Mouse (Mus musculus) adrenal gland, adult 8-10 months (tissue): Measurements from ENCODE around the gene Ern1. TPM values are rescaled to one million over a fixed set of nuclear protein-coding genes. Genes with fewer than 3 reads are reported as not detected.
A peak's percentile ranks its signal among the peaks of the same experiment; 100 is the strongest.
"Not testable (repeated sequence)": the region's sequence is repeated elsewhere in the genome, so short reads cannot be mapped to it uniquely, and the experiment has no call there.

ENCODE experiments used
- DNase-seq: peaks from one replicate; pipeline ENCODE4 v3.0.0; 2022
- total RNA-seq, 4 experiments: library from RNA; stranded (reverse); gene quantifications; 2 replicates each; pipeline ENCODE4 v1.2.4; 2022

Gene Ern1
- total RNA-seq, 4 experiments from 2014 or later: 171 to 211 (median 198) TPM

GRCm38 (mm10) chr11:106480530-106480885 lies 7.1 kb downstream of the Ern1 start:
- DNase-seq: no peak

DNA sequence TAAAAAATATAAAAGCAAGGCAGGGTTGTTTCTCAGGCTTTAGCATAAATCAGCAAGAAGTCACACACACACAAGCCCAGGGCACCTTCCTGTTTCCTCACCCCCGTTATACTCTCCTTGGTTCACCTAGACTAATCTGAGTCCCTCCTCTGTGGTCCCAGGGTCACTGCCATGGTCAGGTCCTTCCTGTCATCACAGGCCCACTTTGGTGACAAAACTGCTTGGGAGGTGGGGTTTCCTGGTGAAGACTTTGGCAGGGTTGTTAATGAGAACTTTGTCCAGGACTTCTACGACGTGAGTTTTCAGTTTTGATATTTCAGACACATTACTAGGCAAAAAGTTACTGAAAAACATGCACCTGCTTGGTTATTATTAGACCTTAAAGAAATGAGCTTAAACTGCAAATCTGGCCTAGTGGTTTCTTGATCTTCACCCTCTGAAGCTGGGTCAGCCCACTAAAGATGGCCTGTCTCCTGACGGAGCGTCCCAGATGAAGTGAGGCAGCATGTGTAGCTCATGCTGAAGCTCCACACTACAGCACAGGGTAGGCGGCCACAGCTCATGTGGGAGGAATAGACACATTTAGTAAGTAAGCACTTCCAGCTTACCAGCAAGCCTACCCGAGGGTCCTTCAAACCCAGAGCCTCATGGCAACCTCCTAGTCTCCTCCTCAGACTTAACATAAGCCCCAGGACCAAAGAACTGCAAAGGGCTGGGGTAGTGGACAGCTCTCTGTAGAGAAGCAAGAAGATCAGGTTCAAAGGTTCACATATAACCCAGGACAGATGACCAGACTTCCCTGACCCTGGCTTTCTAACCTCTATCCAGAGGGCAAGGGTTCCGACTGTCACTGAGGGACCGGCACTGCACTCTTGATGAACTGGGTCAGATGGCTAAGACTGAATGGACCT lies 7.8 kb downstream of the Ern1 start:
- no peak for DNase-seq

DNA sequence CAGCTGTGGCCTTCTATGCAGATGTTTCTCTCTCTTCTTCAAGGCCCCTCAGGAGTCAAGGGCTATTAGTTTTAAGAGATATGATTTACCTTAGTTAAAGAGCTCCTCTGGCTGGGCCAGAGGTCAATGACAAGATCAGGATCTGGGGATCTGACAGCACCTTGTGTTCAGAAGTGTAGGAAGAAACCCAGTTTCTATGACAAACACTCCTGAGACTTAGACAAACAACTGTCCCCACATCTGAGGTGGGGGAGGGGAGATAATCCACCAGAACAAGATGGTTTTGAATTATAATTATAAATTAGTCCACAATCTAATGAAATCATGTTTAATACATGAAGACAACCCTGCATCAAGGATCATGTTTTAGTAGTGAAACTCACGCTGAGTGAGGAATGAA lies 8.9 kb downstream of the Ern1 start:
- DNase-seq: no peak

DNA sequence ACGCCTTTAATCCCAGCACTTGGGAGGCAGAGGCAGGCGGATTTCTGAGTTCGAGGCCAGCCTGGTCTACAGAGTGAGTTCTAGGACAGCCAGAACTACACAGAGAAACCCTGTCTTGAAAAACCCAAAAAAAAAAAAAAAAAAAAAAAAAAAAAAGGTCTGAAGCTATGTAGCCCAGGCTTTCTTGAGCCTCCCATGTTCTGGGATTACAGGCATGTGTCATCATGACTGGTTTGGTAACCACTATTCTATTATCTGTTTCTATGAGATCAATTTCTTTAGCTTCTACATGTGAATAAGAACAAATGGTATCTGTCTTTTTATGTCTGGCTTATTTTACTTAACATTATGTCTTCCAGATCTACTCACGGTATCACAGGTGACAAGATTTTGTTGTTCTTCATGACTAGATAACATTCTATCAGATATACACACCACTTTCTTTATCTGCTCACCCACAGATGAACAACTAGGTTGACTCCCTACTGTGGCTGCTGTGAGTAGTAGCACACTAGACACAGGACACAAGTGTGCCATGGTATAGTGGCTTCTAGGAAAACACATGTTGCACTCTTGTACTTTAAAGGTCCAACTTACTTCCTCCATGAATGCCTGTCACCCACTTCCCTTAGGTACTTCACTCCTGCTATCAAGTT lies 10.0 kb downstream of the Ern1 start:
- no peak for DNase-seq

GRCm38 (mm10) chr11:106475309-106475708 lies 12.3 kb downstream of the Ern1 start:
- DNase-seq: no peak

GRCm38 (mm10) chr11:106471629-106472028 lies 16.0 kb downstream of the Ern1 start:
- DNase-seq: no peak

DNA sequence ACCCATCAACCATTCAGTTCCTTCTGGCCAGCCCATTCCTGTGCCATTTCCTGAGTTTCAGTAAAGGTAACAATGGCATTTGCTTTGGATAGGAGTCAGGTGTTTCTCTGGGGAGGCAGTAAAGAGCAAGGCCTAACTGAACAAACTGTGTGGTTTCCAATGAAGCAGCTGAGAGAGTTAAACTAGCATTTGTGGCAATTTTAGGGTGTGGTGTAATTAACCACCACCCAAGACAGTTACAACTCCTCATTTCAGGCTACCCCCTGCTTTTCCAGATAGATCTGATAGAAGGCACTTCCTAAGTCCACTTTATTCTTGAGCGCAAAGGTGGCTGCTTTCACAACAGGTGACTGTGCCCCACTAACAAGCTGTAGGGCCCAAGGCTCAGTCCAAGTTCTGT lies 19.1 kb downstream of the Ern1 start:
- no peak for DNase-seq

DNA sequence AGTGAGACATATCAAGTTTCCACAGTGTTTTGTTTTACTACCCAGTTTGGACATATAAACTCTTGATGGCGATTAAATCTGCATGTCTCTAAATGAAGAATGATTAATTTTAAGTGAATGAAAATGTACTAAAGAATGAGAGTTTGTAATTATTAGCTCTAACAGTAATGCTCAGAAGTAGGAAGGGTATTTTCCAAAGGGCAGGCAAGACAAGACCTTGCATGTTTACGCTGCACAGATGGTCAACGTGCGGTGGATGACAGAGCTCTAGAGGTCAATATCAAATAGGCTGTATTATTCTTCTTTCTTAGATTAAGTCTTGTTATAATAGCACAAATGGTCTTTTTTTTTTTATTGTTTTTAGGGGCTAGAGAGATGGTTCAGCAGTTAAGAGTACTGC lies 21.7 kb downstream of the Ern1 start:
- DNase-seq: no peak

DNA sequence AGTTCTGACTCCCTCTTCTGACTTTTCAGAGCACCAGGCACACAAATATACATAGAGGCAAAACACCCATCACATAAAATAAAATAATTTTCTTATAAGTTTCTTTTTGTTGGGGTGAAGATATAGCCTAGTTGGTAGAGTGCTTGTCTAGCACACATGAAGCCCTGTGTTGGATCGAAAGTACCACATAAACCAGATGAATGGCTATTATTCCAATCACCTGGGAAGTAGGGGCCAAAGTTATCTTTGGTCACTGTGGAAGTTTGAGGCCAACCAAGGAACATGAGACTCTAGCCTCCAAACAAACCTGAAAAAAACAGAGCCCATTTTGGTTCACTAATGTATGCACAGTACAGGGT lies 22.1 kb downstream of the Ern1 start:
- DNase-seq: no peak

DNA sequence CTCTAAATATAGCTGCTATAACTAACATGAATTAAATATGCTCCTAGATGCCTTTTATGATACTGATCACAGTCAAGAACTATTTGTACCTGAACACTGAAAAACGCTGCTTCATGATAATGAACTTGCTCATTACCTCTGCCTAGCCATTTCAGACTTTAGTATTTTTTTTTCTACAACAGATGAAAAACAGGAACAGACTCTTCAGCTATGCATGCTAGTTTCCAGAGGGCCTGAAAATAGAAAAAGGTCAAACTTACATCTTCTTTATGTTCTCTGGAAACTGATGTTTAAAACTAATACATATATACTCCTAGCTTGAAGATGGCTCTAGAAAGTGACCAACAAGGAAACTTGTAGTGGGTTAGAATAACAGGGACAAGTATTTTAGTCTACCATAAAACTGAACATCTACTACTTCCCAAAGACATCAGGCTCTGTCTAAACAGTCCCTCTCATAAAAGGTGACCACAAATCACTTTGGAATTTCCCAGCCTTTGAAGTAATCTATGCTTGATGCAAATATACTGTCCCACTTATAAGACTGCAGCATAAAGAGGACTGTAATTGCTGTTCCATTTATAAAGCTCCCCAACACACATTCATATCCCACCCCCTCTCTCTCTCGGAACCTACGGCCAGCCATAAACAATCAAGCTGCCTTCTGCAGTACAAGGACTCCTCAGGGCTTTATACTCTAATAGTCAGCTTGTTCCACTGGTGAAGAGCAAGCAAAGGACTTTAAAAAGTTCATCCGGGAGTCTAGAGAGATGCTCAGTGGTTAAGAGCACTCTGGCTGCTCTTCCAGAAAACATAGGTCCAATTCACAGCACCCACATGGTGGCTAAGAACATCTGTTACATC lies 22.7 kb downstream of the Ern1 start:
- DNase-seq: no peak

GRCm38 (mm10) chr11:106463845-106464244 lies 23.8 kb downstream of the Ern1 start:
- DNase-seq: no peak

GRCm38 (mm10) chr11:106462309-106462708 lies 25.3 kb downstream of the Ern1 start:
- DNase-seq: no peak

DNA sequence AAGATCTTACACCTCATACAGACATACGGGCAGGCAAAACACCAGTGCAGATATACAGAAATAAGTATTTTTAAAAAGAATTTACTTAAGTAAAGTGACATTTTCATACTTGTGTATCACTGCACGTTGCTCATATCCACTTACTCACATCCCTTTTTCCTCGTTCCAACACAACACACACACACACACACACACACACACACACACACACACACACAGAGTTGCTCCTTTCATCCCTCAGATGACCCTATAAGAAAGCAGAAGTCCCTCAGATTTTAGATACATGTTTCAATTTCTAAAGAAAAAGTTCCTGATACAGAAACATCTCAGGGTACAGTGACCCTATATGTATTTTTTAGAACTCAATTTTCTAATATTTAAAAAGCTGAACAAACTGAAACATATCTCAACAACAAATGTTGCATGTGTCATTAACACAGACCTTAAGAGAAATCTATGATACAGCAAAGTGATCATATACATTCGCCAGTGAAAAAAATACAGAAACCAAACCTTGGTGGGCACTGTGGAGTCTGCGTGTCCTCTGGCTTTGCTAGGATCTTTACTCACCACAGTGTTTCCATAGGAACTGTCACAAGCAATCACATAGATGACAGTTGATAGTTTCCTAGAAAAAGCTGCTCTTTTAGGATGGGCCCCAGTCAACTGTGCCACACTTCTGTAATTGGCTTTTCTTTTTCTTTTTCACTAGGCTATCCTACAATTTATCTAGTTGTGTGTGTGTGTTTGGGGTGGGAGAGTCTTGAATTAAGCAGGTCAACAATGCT lies 26.3 kb downstream of the Ern1 start:
- DNase-seq: no peak

- DNase-seq: no peak
Measured at GRCm38 (mm10) chr11:106460671-106461070, 27.0 kb downstream of the Ern1 start.

DNA sequence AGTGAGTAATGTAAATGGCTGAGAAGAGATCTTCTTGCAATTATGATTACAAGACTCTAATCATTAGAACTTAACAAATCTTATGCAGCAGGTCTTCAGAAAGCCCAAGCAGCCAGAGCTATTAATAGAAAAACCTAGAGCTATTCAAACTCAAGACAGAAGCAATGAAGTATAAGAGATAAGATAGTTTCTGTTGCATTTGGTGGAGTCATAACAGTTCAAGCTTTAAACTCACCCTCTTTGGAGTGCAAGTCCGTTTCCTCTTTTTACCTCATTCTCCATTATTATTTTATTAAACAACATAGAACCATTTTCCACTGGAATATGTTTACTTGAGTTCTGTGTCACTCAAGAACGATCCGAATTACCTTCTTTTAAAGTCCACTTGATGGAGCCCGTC lies 29.1 kb downstream of the Ern1 start:
- no peak for DNase-seq

DNA sequence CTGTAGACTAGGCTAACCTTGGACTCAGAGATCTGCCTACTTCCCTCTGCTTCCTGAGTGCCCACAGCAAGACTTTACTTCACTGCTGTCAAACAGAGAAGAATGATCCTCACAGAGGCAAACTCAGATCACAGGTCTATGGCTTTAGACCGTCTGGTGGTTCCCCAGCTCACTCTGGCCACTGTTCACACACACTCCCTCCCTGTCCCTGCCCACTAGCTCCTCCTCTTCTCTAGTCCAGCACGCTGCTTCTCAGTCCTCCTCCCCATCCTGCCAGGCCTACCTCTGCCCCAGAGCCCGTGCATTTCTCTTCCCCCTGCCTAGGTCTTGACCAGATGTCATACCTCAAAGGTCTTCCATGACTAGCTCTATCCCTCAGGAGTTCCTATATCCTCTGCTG lies 44.0 kb downstream of the Ern1 start:
- DNase-seq: no peak

DNA sequence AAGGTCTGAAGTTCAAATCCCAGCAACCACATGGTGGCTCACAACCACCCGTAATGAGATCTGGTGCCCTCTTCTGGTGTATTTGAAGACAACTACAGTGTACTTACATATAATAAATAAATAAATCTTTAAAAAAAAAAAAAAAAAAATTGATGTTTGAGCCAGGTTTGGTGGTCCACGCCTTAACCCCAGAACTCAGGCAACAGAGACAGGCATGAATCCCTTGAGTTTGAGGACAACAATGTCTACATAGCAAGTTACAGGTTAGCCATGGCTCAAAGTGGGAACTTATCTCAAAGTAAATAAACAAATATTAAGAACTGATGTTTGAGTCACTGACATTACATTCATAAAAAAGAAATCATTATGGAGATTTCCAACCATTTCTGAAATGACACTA lies 45.1 kb downstream of the Ern1 start:
- not testable (repeated sequence) for DNase-seq

- no peak for DNase-seq
Measured at GRCm38 (mm10) chr11:106440318-106440717, 47.3 kb downstream of the Ern1 start.

DNA sequence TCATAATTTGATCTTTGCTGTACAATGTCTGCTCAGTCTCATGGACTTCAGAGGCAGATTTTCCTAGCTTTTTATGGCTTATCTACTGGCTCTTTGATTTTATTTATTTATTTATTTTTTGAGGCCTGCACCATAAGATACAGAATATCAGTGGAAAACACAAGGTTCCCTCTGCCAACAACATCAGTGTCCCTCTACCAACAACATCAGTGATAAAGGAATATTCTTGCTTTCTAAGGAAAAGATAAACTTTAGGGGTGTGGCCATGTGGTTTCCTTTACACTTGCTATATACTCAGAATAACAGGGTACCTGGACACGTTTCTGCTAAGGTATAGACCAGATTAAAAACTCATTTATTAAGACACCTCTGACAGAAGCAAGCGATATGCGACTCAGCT lies 48.3 kb downstream of the Ern1 start:
- DNase-seq: no peak

DNA sequence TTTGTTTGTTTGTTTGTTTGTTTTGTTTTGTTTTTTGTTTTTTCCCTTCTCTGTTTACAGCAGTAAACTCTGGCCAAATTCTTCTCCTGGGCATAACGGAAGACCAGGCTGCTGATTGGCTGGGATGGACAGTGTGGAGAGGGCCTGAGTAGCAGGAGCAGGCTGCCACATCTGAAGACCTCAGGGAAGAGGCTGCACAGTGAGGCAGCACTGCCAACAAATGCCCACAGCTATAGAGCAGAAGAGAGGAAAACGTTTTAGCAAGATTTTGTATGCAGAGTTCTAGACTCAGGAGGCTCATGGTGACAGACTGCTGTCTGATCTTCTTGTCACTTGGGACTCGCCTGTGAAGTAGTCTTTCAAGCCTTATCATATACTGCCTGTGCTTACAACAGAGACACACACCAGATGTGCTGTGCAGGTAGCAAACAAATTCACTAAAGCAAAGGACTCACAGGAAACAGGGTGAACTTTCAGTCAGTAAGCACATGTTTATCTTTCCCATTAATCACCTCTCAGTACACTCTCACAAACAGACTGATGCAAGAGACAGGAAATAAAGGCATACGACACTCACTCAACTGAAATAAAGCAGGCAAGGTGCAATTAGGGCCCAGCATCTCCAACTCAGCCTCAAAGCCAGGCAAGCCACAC lies 49.0 kb downstream of the Ern1 start:
- no peak for DNase-seq

- DNase-seq: no peak
Measured at GRCm38 (mm10) chr11:106437543-106437942, 50.1 kb downstream of the Ern1 start.

DNA sequence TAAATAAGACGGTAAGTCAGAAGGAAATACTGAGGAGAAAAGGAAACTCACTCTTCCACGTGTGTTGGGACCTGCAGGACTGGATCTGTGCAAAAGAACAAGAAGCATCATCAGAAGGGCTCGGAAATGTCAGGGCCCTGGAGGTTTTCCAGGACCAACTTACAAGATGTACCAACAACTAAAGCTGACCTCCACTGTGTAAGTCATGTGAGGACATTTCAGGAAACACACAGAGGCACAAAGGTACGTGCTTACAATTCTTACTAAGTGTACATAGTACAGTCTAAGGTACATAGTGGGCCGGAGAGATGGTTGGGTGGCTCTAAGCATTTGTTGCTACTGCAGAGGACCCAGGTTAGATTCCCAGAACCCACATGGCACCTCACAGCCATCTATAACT lies 50.6 kb downstream of the Ern1 start:
- DNase-seq: peak; percentile 81
